Mouse (Mus musculus): ENCODE data around the gene Nkd1. TPM values are rescaled to one million over a fixed set of nuclear protein-coding genes. Genes with fewer than 3 reads are reported as not detected.

The Nkd1 gene
- polyA plus RNA-seq, 1 experiment from 2014 or later = 35.8 TPM

DNA sequence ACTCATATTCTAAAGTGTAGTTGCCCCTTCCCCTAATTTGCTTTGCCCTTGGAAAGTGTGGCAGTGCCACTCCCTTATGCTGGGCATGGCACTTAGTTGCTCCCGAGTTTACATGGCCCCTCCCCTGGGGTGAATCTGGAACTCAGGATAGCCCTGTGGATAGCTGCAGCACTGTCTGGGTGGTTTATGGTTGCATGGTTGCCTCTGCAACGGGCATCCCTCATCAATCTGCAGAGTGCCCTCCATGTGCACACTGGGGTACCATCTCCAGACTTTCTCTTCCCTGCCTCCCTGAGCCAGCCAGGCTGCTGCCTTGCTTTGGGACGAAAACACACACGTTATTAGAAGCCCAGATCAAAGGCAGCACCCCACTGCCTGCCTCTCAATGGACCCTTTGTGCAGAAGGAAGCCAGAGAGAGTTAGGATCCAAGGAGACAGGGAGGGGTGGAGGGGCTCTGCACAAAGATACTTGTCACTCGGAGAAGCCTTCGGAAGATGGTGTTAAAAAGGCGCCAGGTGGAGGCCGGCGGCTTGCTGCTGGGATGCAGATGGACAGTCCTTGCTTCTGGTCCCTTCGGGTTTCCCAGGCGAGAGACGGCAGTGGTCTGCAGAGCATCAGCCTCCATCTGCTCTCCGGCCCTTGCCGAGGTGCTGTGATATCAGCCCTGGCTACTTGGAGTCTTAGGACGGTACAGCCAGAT lies 8.9 kb upstream of the Nkd1 start:
- 6% methylated on average over 15 of the region's 15 CpGs for WGBS
- no peak for DNase-seq (ENCODE audit: low spot score)
- H3K27ac ChIP-seq (ENCODE audit: low read depth) = no peak overlapping the region

DNA sequence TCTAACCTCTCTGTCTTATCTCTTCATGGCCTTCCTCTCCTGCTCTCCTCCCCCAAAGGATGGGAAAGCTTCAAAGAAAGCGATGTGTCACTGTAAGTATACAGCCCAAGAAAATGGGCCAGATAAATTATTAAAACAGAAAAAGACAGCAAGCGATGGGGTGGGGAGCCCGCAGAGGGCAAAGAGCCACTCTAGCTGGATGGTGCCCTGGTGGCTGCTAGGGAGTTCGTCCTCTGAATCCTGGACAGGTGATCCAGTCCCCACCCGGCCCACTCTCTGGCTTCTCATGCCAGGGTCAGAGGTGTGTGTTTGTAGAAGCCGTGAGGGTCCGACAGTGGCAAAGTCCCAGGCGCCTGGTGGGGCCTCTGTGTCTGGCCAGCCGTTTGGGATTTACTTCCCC lies 3.1 kb upstream of the Nkd1 start:
- 48% methylated on average over 9 of the region's 9 CpGs for WGBS
- Histone ChIP-seq H3K27ac (ENCODE audit: low read depth) (no peak overlapping the region), H3K4me3 (ENCODE audit: low read depth, low read length) (no peak overlapping the region), H3K36me3 (ENCODE audit: control insufficient read depth, insufficient read depth, low read length) (no peaks in the 10 kb centered on the region), H3K9me3 (ENCODE audit: control insufficient read depth, low read length) (no peaks in the 10 kb centered on the region), H3K4me1 (replicated peaks; ENCODE audit: control insufficient read depth, insufficient read depth, low read length) (peaks cover 10% of the 10 kb centered on the region), H3K27me3 (replicated peaks; ENCODE audit: control insufficient read depth, insufficient read depth, low read length) (peaks cover 16% of the 10 kb centered on the region), H3K9ac (ENCODE audit: low read length) (no peak overlapping the region), H3K4me2 (ENCODE audit: low read length) (no peak overlapping the region)
- DNase-seq (ENCODE audit: low spot score) (no peak), ATAC-seq (replicated peaks; ENCODE audit: low FRiP score, low TSS enrichment, low read depth) (no peak)

More for the DNA sequence above, 8.9 kb upstream of the Nkd1 start:
- no peaks in the 10 kb centered on the region for H3K4me1 ChIP-seq (replicated peaks; ENCODE audit: control insufficient read depth, insufficient read depth, low read length)
- H3K9ac ChIP-seq (ENCODE audit: low read length) = no peak overlapping the region
- no peaks in the 10 kb centered on the region for H3K36me3 ChIP-seq (ENCODE audit: control insufficient read depth, insufficient read depth, low read length)
- H3K4me3 ChIP-seq (ENCODE audit: low read depth, low read length) = no peak overlapping the region
- no peaks in the 10 kb centered on the region for H3K9me3 ChIP-seq (ENCODE audit: control insufficient read depth, low read length)
- peaks cover 20% of the 10 kb centered on the region for H3K27me3 ChIP-seq (replicated peaks; ENCODE audit: control insufficient read depth, insufficient read depth, low read length)
- no peak for ATAC-seq (replicated peaks; ENCODE audit: low FRiP score, low TSS enrichment, low read depth)
- no peak overlapping the region for H3K4me2 ChIP-seq (ENCODE audit: low read length)

DNA sequence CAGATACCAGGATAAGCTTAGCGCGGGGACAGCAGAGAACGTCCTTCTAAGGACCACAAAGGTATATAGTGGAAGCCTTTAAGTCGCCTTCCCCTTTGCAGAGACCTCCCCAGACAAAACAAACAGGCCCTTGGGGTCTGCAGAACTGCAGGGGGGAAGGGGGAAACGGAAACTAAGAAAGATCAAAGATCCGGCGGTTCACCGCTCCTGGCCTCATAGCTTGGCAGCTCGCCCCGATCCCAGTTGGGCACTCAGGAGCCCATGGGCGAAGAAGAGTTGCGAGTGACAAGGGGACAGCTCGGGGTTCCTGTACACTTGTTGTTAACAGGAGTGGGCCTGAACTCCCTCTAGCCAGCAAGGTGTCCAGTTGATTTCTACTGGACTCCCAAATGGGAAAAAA lies 773 bp upstream of the Nkd1 start:
- H3K27ac ChIP-seq (ENCODE audit: low read depth) = no peak overlapping the region
- peaks cover 28% of the 10 kb centered on the region for H3K4me1 ChIP-seq (replicated peaks; ENCODE audit: control insufficient read depth, insufficient read depth, low read length)
- peak overlapping the region; percentile 72 for H3K4me3 ChIP-seq (ENCODE audit: low read depth, low read length)
- DNase-seq (ENCODE audit: low spot score) = no peak
- H3K9me3 ChIP-seq (ENCODE audit: control insufficient read depth, low read length) = no peaks in the 10 kb centered on the region
- no peaks in the 10 kb centered on the region for H3K36me3 ChIP-seq (ENCODE audit: control insufficient read depth, insufficient read depth, low read length)
- H3K4me2 ChIP-seq (ENCODE audit: low read length) = peak overlapping the region; percentile 94
- H3K9ac ChIP-seq (ENCODE audit: low read length) = no peak overlapping the region
- H3K27me3 ChIP-seq (replicated peaks; ENCODE audit: control insufficient read depth, insufficient read depth, low read length) = peaks cover 9% of the 10 kb centered on the region; the same call in 1 of the 2 replicates
- no peak for ATAC-seq (replicated peaks; ENCODE audit: low FRiP score, low TSS enrichment, low read depth)
- 14% methylated on average over 13 of the region's 13 CpGs for WGBS

DNA sequence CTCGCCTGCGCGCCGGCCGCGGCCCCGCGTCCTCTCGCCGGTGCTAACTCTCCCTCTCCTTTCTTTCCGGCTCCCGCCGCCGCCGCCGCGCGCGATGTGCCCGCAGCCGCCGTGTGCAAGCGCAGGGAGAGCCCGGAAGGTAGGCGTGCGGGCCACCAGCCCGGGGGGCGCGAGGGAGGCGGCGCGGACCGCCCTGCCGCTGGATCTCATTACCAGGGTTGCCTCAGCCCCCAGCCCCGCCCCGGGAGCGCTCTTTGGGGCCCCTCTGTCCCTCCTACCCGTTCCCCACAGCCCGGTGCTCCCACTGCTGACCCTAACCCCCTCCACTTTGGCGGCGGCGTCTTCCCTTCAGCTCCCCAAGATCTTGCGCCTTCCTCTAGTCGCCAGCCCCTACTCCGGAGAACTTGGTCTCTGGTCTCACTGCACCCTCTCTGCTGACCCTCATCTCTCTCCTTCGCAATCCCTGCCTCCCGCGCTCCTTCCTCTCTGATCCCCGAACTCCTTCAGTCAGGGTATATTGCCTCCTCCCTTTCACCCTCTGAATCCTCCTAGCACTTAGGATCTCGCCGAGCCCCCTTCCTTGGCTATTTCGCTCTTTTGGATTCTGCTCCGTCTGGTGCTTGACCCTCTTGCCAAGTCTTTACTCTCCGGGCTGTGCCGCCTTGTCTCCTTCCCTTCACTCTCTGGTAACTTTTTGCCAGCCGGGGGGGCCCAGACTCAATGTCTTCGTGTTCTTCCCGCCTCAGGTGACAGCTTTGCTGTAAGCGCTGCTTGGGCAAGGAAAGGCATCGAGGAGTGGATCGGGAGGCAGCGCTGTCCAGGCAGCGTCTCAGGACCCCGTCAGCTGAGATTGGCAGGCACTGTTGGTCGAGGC lies 624 bp downstream of the Nkd1 start:
- H3K9me3 ChIP-seq (ENCODE audit: control insufficient read depth, low read length) = no peaks in the 10 kb centered on the region
- H3K9ac ChIP-seq (ENCODE audit: low read length) = peak overlapping the region; percentile 71
- peak overlapping the region; percentile 94 for H3K4me2 ChIP-seq (ENCODE audit: low read length)
- DNase-seq (ENCODE audit: low spot score) (peak; percentile 77), ATAC-seq (replicated peaks; ENCODE audit: low FRiP score, low TSS enrichment, low read depth) (peak; percentile 54)
- under 1% methylated on average over 55 of the region's 65 CpGs for WGBS
- no peaks in the 10 kb centered on the region for H3K36me3 ChIP-seq (ENCODE audit: control insufficient read depth, insufficient read depth, low read length)
- peaks cover 28% of the 10 kb centered on the region for H3K4me1 ChIP-seq (replicated peaks; ENCODE audit: control insufficient read depth, insufficient read depth, low read length)
- peak overlapping the region; percentile 72 for H3K4me3 ChIP-seq (ENCODE audit: low read depth, low read length)
- H3K27me3 ChIP-seq (replicated peaks; ENCODE audit: control insufficient read depth, insufficient read depth, low read length) = peaks cover 9% of the 10 kb centered on the region; the same call in 1 of the 2 replicates
- H3K27ac ChIP-seq (ENCODE audit: low read depth) = peak overlapping the region; percentile 69; the same call in 1 of the 2 replicates

DNA sequence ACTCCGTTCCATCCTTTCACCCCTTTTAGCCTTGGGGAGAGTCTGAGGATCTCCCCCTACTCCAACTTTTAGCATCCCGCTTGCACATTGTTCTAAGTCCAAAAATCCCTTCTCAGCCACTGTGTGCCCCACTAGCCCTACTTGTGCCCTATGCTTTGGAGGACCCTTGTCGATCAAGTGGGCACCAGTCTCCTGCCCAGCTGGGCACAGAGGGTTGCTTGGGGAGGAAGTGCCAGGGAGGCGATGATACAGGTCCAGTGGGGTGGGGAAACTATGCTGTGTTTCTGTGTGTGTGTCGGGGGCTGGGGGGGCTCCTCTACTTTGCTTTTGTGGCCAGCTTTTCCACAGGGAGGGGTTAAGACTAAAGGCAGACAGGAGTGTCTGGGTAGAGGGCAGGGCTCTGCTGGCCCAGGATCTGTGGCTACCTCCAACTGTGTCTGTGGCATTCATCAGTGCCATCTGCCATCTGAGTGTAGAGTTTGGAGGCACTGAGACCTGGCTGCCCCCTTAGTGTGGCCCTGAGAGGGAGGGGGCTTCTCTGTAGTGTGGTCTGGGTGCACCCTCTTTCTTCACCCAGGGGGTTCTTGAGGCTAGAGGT lies 1.4 kb downstream of the Nkd1 start:
- ATAC-seq (replicated peaks; ENCODE audit: low FRiP score, low TSS enrichment, low read depth) (no peak), DNase-seq (ENCODE audit: low spot score) (no peak)
- peaks cover 28% of the 10 kb centered on the region for H3K4me1 ChIP-seq (replicated peaks; ENCODE audit: control insufficient read depth, insufficient read depth, low read length)
- H3K9ac ChIP-seq (ENCODE audit: low read length) = peak overlapping the region; percentile 71
- no peaks in the 10 kb centered on the region for H3K36me3 ChIP-seq (ENCODE audit: control insufficient read depth, insufficient read depth, low read length)
- WGBS = 32% methylated on average over 5 of the region's 5 CpGs
- peak overlapping the region; percentile 94 for H3K4me2 ChIP-seq (ENCODE audit: low read length)
- H3K27ac ChIP-seq (ENCODE audit: low read depth) = no peak overlapping the region
- no peaks in the 10 kb centered on the region for H3K9me3 ChIP-seq (ENCODE audit: control insufficient read depth, low read length)
- H3K27me3 ChIP-seq (replicated peaks; ENCODE audit: control insufficient read depth, insufficient read depth, low read length) = peaks cover 9% of the 10 kb centered on the region; the same call in 1 of the 2 replicates
- H3K4me3 ChIP-seq (ENCODE audit: low read depth, low read length) = peak overlapping the region; percentile 72

DNA sequence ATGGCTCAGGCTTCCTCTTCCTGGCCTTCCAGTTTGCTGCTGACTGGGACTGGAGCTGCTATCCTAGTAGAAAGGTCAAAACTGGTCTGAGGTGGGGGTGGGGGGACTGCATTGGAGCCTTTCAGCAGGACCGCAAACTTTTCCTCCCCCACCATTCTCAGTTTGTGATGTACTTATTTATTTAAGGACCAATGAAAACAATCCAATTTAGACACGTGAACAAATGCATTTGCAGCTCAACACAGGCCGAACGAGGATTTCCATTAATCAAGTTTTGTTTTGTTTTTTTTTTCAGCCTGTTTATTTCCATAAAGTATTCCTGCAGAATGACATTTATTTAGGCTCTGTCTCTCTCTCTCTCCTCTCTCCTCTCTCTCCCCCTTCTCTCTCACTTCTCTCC lies 2.5 kb downstream of the Nkd1 start:
- no peak for ATAC-seq (replicated peaks; ENCODE audit: low FRiP score, low TSS enrichment, low read depth)
- Histone ChIP-seq H3K27me3 (replicated peaks; ENCODE audit: control insufficient read depth, insufficient read depth, low read length) (peaks cover 9% of the 10 kb centered on the region; the same call in 1 of the 2 replicates), H3K4me1 (replicated peaks; ENCODE audit: control insufficient read depth, insufficient read depth, low read length) (peaks cover 28% of the 10 kb centered on the region), H3K36me3 (ENCODE audit: control insufficient read depth, insufficient read depth, low read length) (no peaks in the 10 kb centered on the region), H3K27ac (ENCODE audit: low read depth) (no peak overlapping the region), H3K4me3 (ENCODE audit: low read depth, low read length) (no peak overlapping the region), H3K9me3 (ENCODE audit: control insufficient read depth, low read length) (no peaks in the 10 kb centered on the region), H3K4me2 (ENCODE audit: low read length) (peak overlapping the region; percentile 94), H3K9ac (ENCODE audit: low read length) (no peak overlapping the region)
- no peak for DNase-seq (ENCODE audit: low spot score)
- 35% methylated on average over 4 of the region's 4 CpGs for WGBS

DNA sequence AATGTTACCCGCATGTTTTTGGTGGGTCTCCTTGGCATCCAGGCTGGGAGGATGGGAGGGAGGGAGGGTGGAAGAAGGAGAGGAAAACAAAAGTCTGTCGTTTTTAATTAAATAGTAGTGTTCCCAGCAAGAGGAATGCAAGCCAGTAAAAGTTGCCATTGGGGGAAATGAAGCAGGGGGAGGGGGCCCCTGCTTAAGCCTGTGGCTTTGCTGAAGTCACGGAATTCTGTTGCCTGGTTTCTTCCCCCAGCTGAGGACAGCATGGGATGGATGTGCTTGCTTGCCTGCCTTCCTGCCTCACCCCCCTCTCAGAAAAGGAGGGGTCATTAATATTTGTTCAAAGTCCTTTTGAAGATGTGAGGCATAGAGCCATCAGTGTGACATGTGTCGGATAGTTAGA lies 3.0 kb downstream of the Nkd1 start:
- Histone ChIP-seq H3K9me3 (ENCODE audit: control insufficient read depth, low read length) (no peaks in the 10 kb centered on the region), H3K4me2 (ENCODE audit: low read length) (peak overlapping the region; percentile 94; the same call in 1 of the 2 replicates), H3K4me1 (replicated peaks; ENCODE audit: control insufficient read depth, insufficient read depth, low read length) (peaks cover 28% of the 10 kb centered on the region), H3K27me3 (replicated peaks; ENCODE audit: control insufficient read depth, insufficient read depth, low read length) (peaks cover 9% of the 10 kb centered on the region; the same call in 1 of the 2 replicates), H3K27ac (ENCODE audit: low read depth) (no peak overlapping the region), H3K4me3 (ENCODE audit: low read depth, low read length) (no peak overlapping the region), H3K9ac (ENCODE audit: low read length) (no peak overlapping the region), H3K36me3 (ENCODE audit: control insufficient read depth, insufficient read depth, low read length) (0 out of 2 replicates have a peak, but pooled peaks cover under 1% of the 10 kb centered on the region)
- 31% methylated on average over 4 of the region's 4 CpGs for WGBS
- no peak for ATAC-seq (replicated peaks; ENCODE audit: low FRiP score, low TSS enrichment, low read depth)
- no peak for DNase-seq (ENCODE audit: low spot score)

DNA sequence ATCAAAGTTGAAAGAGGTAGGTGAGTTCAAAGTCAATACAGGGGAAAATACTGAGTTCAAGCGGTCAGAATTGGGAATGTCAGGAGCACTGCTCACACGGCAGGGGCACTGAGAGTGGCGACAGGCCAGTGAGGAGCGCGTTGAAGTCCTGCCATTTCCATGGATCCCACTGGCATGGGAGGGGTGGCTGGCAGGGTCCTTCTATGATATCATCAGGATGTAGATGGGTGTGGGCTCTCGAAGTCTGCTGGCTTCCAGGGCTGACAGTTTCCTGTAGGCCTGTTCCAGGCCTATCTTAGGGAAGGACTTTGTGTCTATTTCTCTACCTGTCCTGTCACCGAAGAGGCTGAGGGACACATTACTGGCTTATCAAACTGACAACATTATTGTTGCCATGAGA lies 3.7 kb downstream of the Nkd1 start:
- H3K9me3 ChIP-seq (ENCODE audit: control insufficient read depth, low read length) = no peaks in the 10 kb centered on the region
- H3K9ac ChIP-seq (ENCODE audit: low read length) = no peak overlapping the region
- no peak overlapping the region for H3K4me2 ChIP-seq (ENCODE audit: low read length)
- peaks cover 28% of the 10 kb centered on the region for H3K4me1 ChIP-seq (replicated peaks; ENCODE audit: control insufficient read depth, insufficient read depth, low read length)
- no peak overlapping the region for H3K4me3 ChIP-seq (ENCODE audit: low read depth, low read length)
- H3K27ac ChIP-seq (ENCODE audit: low read depth) = no peak overlapping the region
- WGBS = 81% methylated on average over 7 of the region's 7 CpGs
- no peak for ATAC-seq (replicated peaks; ENCODE audit: low FRiP score, low TSS enrichment, low read depth)
- peaks cover 8% of the 10 kb centered on the region; the same call in 1 of the 2 replicates for H3K27me3 ChIP-seq (replicated peaks; ENCODE audit: control insufficient read depth, insufficient read depth, low read length)
- 0 out of 2 replicates have a peak, but pooled peaks cover 6% of the 10 kb centered on the region for H3K36me3 ChIP-seq (ENCODE audit: control insufficient read depth, insufficient read depth, low read length)
- DNase-seq (ENCODE audit: low spot score) = no peak
